In genomic region chr11:20794196-20794912, GRCm38 (mm10) we compare ENCODE assay signal across 8 mouse cellular contexts. TPM values are rescaled to one million over a fixed set of nuclear protein-coding genes. Genes with fewer than 3 reads are reported as not detected.
DNase-seq lines count a peak whose midpoint lies in the region; ATAC-seq and TF ChIP-seq lines count a peak whose summit lies in the region.

No protein-coding gene starts in this region.

- H3K4me3 ChIP-seq in E14TG2a.4 (replicated peaks; ENCODE audit: low read length), result no peak overlapping the region
- no peak overlapping the region for H3K4me3 ChIP-seq in forebrain, embryonic 13.5 days
- H3K4me3 ChIP-seq in liver, postnatal 0 days (ENCODE audit: low read depth, low read length), result no peak overlapping the region
- H3K4me3 ChIP-seq in neural tube, embryonic 15.5 days (replicated peaks), result no peak overlapping the region

- TF ChIP-seq EP300 in liver, postnatal 0 days (IDR thresholded peaks at IDR 0.05; ENCODE audit: low read depth), result no peak

- no peak overlapping the region; the same call in 1 of the 2 replicates for H3K4me2 ChIP-seq in forebrain, embryonic 13.5 days
- H3K4me2 ChIP-seq in liver, postnatal 0 days (ENCODE audit: low read depth, low read length), result no peak overlapping the region
- 0 out of 2 replicates have a peak overlapping the region, but pooled peaks have one; percentile 19 for H3K4me2 ChIP-seq in neural tube, embryonic 15.5 days

- no peak overlapping the region for H3K27ac ChIP-seq in forebrain, embryonic 13.5 days
- no peak overlapping the region for H3K27ac ChIP-seq in liver, postnatal 0 days (ENCODE audit: low read depth)
- H3K27ac ChIP-seq in neural tube, embryonic 15.5 days (replicated peaks), result no peak overlapping the region

- H3K9me3 ChIP-seq in E14TG2a.4 (ENCODE audit: low read length), result peaks cover 7% of the 10 kb centered on the region
- 0 out of 2 replicates have a peak, but pooled peaks cover 3% of the 10 kb centered on the region for H3K9me3 ChIP-seq in forebrain, embryonic 13.5 days (replicated peaks)
- H3K9me3 ChIP-seq in liver, postnatal 0 days (ENCODE audit: low read length), result peaks cover 6% of the 10 kb centered on the region; the same call in 1 of the 2 replicates
- 0 out of 2 replicates have a peak, but pooled peaks cover 4% of the 10 kb centered on the region for H3K9me3 ChIP-seq in neural tube, embryonic 15.5 days (replicated peaks)

- intact Hi-C loops in heart, postnatal 10 days (cut with DNase I), result loop anchor here (1.0 to 10.0 kb wide), 6 partner anchors 36 to 660 kb away; partner anchors contain the start of genes Lgalsl and Peli1

- 38% methylated on average over 10 of the region's 10 CpGs for WGBS in forebrain, embryonic 13.5 days
- WGBS in liver, postnatal 0 days (ENCODE audit: insufficient replicate concordance), result 29% methylated on average over 10 of the region's 10 CpGs
- WGBS in neural tube, embryonic 15.5 days, result 32% methylated on average over 10 of the region's 10 CpGs

- H3K36me3 ChIP-seq in E14TG2a.4 (ENCODE audit: insufficient read depth, low read length), result no peaks in the 10 kb centered on the region
- no peaks in the 10 kb centered on the region for H3K36me3 ChIP-seq in forebrain, embryonic 13.5 days (ENCODE audit: poor library complexity, severe bottlenecking)
- H3K36me3 ChIP-seq in liver, postnatal 0 days (replicated peaks; ENCODE audit: insufficient read depth, low read length), result no peaks in the 10 kb centered on the region
- no peaks in the 10 kb centered on the region for H3K36me3 ChIP-seq in neural tube, embryonic 15.5 days

- ATAC-seq in forebrain, embryonic 13.5 days, result peak; percentile 92
- ATAC-seq in liver, postnatal 0 days, result peak; percentile 86
- ATAC-seq in neural tube, embryonic 15.5 days (ENCODE audit: low FRiP score), result peak; percentile 94

- peak; percentile 78 for TF ChIP-seq CTCF in E14TG2a.4 (conservative IDR thresholded peaks at IDR 0.05; ENCODE audit: low read length)
- TF ChIP-seq CTCF in liver, postnatal 0 days (IDR thresholded peaks at IDR 0.05; ENCODE audit: low read depth), result peak; percentile 95

- H3K4me1 ChIP-seq in E14TG2a.4 (replicated peaks; ENCODE audit: low read depth, low read length), result peaks cover 7% of the 10 kb centered on the region; the same call in 1 of the 2 replicates
- peaks cover 5% of the 10 kb centered on the region; the same call in 1 of the 2 replicates for H3K4me1 ChIP-seq in forebrain, embryonic 13.5 days
- no peaks in the 10 kb centered on the region for H3K4me1 ChIP-seq in liver, postnatal 0 days (ENCODE audit: insufficient read depth)
- 0 out of 2 replicates have a peak, but pooled peaks cover 2% of the 10 kb centered on the region for H3K4me1 ChIP-seq in neural tube, embryonic 15.5 days

- no peak overlapping the region for H3K9ac ChIP-seq in forebrain, embryonic 13.5 days
- H3K9ac ChIP-seq in liver, postnatal 0 days (replicated peaks), result no peak overlapping the region
- no peak overlapping the region for H3K9ac ChIP-seq in neural tube, embryonic 15.5 days (replicated peaks)

- peak; percentile 66 for DNase-seq in c-Kit-positive CD71-positive TER-119-positive erythroid progenitor cells, embryonic 14.5 days (ENCODE audit: low spot score)
- DNase-seq in heart, postnatal 10 days, result peak; percentile 86 to 90
- peak; percentile 94 for DNase-seq in layer of hippocampus, adult 11-12 months (ENCODE audit: low spot score)
- peak; percentile 84 for DNase-seq in liver, postnatal 0 days
- peak; percentile 89 for DNase-seq in testis, postnatal 10 days (ENCODE audit: low spot score)

- peaks cover 14% of the 10 kb centered on the region; the same call in 1 of the 2 replicates for H3K27me3 ChIP-seq in E14TG2a.4 (ENCODE audit: insufficient read depth, low read length)
- 0 out of 2 replicates have a peak, but pooled peaks cover 2% of the 10 kb centered on the region for H3K27me3 ChIP-seq in forebrain, embryonic 13.5 days
- H3K27me3 ChIP-seq in liver, postnatal 0 days (ENCODE audit: insufficient read depth, low read length), result peaks cover 2% of the 10 kb centered on the region; the same call in 1 of the 2 replicates
- no peaks in the 10 kb centered on the region for H3K27me3 ChIP-seq in neural tube, embryonic 15.5 days (replicated peaks)

RNA-seq across cellular contexts. Expression of gene Lgalsl, which starts 36.5 kb away (rescaled TPM):
- 45.4 and 45.8 TPM in 2 replicates for polyA plus RNA-seq in forebrain, embryonic 13.5 days (2015; fragmentation: Nextera tagmentation; extraction: Ambion mirVana)
- total RNA-seq in heart, postnatal 10 days (2021), result 10 to 100 TPM; 40.3 to 43.1 TPM
- 14.9 and 15.3 TPM in 2 replicates for polyA plus RNA-seq in liver, postnatal 0 days (2015; fragmentation: Nextera tagmentation; extraction: Ambion mirVana)
- polyA plus RNA-seq in neural tube, embryonic 15.5 days (2015; fragmentation: Nextera tagmentation; extraction: Ambion mirVana), result 63.9 and 70.5 TPM in 2 replicates

RNA-seq across cellular contexts. Expression of gene Aftph, which starts 53.0 kb away (rescaled TPM):
- polyA plus RNA-seq in forebrain, embryonic 13.5 days (2015; fragmentation: Nextera tagmentation; extraction: Ambion mirVana), result 34.0 and 35.8 TPM in 2 replicates
- total RNA-seq in heart, postnatal 10 days (2021), result 10 to 100 TPM; 23.3 to 24.3 TPM
- 9.9 and 10.7 TPM in 2 replicates for polyA plus RNA-seq in liver, postnatal 0 days (2015; fragmentation: Nextera tagmentation; extraction: Ambion mirVana)
- 33.2 and 33.8 TPM in 2 replicates for polyA plus RNA-seq in neural tube, embryonic 15.5 days (2015; fragmentation: Nextera tagmentation; extraction: Ambion mirVana)
